8 mouse cellular contexts compared by ENCODE assay signal in the genomic region with DNA sequence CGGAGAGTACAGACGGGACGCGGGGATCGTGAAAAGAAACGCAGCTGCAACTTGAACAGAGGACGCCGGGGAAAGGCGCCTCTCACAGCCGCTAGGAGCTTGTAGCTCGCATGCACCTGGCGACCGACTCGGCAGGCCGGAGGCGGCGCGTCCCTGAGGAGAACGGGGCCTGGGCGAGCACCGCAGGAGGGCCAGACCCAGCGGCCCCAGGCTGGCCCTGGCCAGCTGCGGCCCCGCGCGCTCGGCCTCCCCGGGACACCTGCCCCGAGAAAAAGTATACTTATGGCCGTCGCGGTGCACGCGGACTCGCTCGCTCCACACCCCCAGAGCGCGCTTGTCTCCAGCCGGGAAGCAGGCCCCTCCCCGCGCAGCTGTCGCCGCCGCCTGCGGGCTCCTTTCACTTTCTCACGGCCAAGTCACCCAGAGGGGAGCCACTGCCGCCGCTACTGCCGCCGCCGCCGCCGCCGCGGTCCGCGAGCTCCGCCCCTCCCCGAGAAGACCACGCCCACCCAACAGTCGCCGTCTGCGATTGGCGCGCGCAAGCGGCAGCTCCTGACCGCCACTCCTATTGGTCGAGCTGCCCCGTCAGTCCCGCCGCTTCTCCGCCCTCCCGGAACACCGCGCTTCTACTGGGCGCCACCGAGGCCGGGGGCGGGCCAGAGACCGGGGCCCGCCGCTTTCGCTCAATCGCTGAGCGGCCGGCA. TPM values are rescaled to one million over a fixed set of nuclear protein-coding genes. Genes with fewer than 3 reads are reported as not detected.
DNase-seq lines count a peak whose midpoint lies in the region; ATAC-seq and TF ChIP-seq lines count a peak whose summit lies in the region.

No protein-coding gene starts in this region.

- peak overlapping the region; percentile 82 for H3K4me3 ChIP-seq in gastrocnemius, adult 2 months
- H3K4me3 ChIP-seq in megakaryocyte, embryonic 14.5 days (replicated peaks): peak overlapping the region; percentile 96

- no peaks in the 10 kb centered on the region for H3K9me3 ChIP-seq in megakaryocyte, embryonic 14.5 days

- intact Hi-C loops in gastrocnemius, adult 2 months (cut with DNase I): loop anchor here (2.0 to 10.0 kb wide), 6 partner anchors 184 to 1747 kb away; partner anchors contain the start of genes Adss, Akt3, Catspere2 and Chml

- H3K27me3 ChIP-seq in megakaryocyte, embryonic 14.5 days (replicated peaks): no peaks in the 10 kb centered on the region

- peak overlapping the region; percentile 99 for H3K27ac ChIP-seq in gastrocnemius, adult 2 months

- no peaks in the 10 kb centered on the region for H3K36me3 ChIP-seq in megakaryocyte, embryonic 14.5 days (replicated peaks; ENCODE audit: low read length)

- TF ChIP-seq CTCF in gastrocnemius, adult 2 months (IDR thresholded peaks at IDR 0.05): peak; percentile 26; the same call in 1 of the 2 replicates

- peak; percentile 98 for DNase-seq in ZHBTc4 (ENCODE audit: low read depth, low spot score)
- peak; percentile 99 for DNase-seq in gastrocnemius, adult 2 months
- DNase-seq in hindlimb bud, embryonic 11.5 days (ENCODE audit: extremely low spot score, low read depth, low spot score): peak; percentile 67
- peak; percentile 77 to 98 for DNase-seq in left cerebral cortex, adult 8-10 months (ENCODE audit: low spot score in 2 of 2)
- peak; percentile 99 for DNase-seq in right cerebral cortex, postnatal 10 days (ENCODE audit: low spot score in 2 of 2)
- peak; percentile 97 for DNase-seq in urinary bladder, postnatal 25 days (ENCODE audit: low spot score)

- ATAC-seq in common myeloid progenitor, adult 5-6 weeks (replicated peaks; ENCODE audit: low read depth, poor library complexity, severe bottlenecking): peak; percentile 83

- H3K4me1 ChIP-seq in megakaryocyte, embryonic 14.5 days: peaks cover 24% of the 10 kb centered on the region

RNA-seq across cellular contexts. Expression of gene Zbtb18, which starts 0.5 kb away (rescaled TPM):
- total RNA-seq in common myeloid progenitor, adult 5-6 weeks (2017): 44.6 and 55.6 TPM in 2 replicates
- total RNA-seq in gastrocnemius, adult 2 months (2021): 100 to 1,000 TPM in 1 of 2 experiments, 10 to 100 TPM in 1; 97.8 to 110 TPM
- total RNA-seq in left cerebral cortex, adult 8-10 months (2022): 100 to 1,000 TPM; 279 to 374 (median 318) TPM
- 1.2 and 3.1 TPM in 2 replicates for polyA plus RNA-seq in megakaryocyte, embryonic 14.5 days (2012; ENCODE audit: insufficient read depth, low replicate concordance)

Comparison
In these comparisons a context has a peak if more than half of its experiments do, and no peak if none do; other contexts are left out.
1. Peak in every context shown above with its lines: DNase-seq, ATAC-seq, H3K4me3 ChIP-seq and H3K27ac ChIP-seq.